Mouse (Mus musculus) thymus, adult 2 months (tissue): ENCODE measurements around the gene Tfb2m. TPM values are rescaled to one million over a fixed set of nuclear protein-coding genes. Genes with fewer than 3 reads are reported as not detected.

Experiments
- DNase-seq: peaks from one replicate; pipeline ENCODE4 v3.0.0; 2021
- H3K27ac ChIP-seq: fragments of 200-500 bp; 2 replicates; pipeline ENCODE4 v1.5.1; 2012; ENCODE audit warnings: low read length, control low read depth; ENCODE audit not compliant: control insufficient read depth, insufficient read depth
- H3K27me3 ChIP-seq: fragments of 200-500 bp; 2 replicates; pipeline ENCODE4 v1.6.1; 2012; ENCODE audit warnings: mild to moderate bottlenecking, low read length, moderate library complexity, mixed read lengths; ENCODE audit not compliant: control insufficient read depth, insufficient read depth
- H3K36me3 ChIP-seq: fragments of 200-500 bp; 2 replicates; pipeline ENCODE4 v1.6.1; 2012; ENCODE audit warnings: mild to moderate bottlenecking, low read length, moderate library complexity; ENCODE audit not compliant: control insufficient read depth, insufficient read depth
- H3K4me1 ChIP-seq: fragments of 200-500 bp; replicated peaks from 2 replicates; pipeline ENCODE4 v1.6.1; 2012; ENCODE audit warnings: low read length; ENCODE audit not compliant: control insufficient read depth, insufficient read depth
- H3K4me3 ChIP-seq: fragments of 200-500 bp; 2 replicates; pipeline ENCODE4 v1.5.1; 2012; ENCODE audit warnings: mild to moderate bottlenecking, low read length, control low read depth, moderate library complexity; ENCODE audit not compliant: control insufficient read depth, insufficient read depth
- CTCF ChIP-seq: fragments of 200-500 bp; IDR thresholded peaks from 2 replicates; pipeline ENCODE4 v1.5.1; 2012; ENCODE audit warnings: mild to moderate bottlenecking, control low read depth, low read length, moderate library complexity, borderline replicate concordance; ENCODE audit not compliant: control insufficient read depth, poor library complexity, insufficient read depth; ENCODE audit errors: extremely low read depth
- POLR2A ChIP-seq: fragments of 200-500 bp; IDR thresholded peaks from 2 replicates; pipeline ENCODE4 v1.6.1; 2012; ENCODE audit warnings: mild to moderate bottlenecking, low read length, control low read depth, moderate library complexity; ENCODE audit not compliant: control insufficient read depth, poor library complexity, insufficient read depth; ENCODE audit errors: extremely low read depth
- WGBS: fragments of 180-500 bp; shearing (Covaris S2); methylation state at CpG from one replicate; pipeline ENCODE4 v1.1.7; 2018; 5-methylcytosine and 5-hydroxymethylcytosine counted together
- polyA plus RNA-seq: library from polyadenylated mRNA; depleted of rRNA; stranded (reverse); fragments of >200 nt; gene quantifications from 2 replicates; pipeline ENCODE4 v1.2.3, GENCODE M21; 2012

The Tfb2m gene
- polyA plus RNA-seq, 1 experiment: 10.8 TPM

- DNase-seq: no peak
- H3K4me1 ChIP-seq: peaks cover 30% of the 10 kb centered on the region
- 74% methylated on average over 9 of the region's 9 CpGs for WGBS
- H3K4me3 ChIP-seq: no peak overlapping the region
- H3K27ac ChIP-seq: no peak overlapping the region
- no peak for TF ChIP-seq CTCF
- no peaks in the 10 kb centered on the region for H3K27me3 ChIP-seq
- peaks cover under 1% of the 10 kb centered on the region; the same call in 1 of the 2 replicates for H3K36me3 ChIP-seq
Measured at GRCm38 (mm10) chr1:179585646-179586045, 39.6 kb upstream of the Tfb2m start.

DNA sequence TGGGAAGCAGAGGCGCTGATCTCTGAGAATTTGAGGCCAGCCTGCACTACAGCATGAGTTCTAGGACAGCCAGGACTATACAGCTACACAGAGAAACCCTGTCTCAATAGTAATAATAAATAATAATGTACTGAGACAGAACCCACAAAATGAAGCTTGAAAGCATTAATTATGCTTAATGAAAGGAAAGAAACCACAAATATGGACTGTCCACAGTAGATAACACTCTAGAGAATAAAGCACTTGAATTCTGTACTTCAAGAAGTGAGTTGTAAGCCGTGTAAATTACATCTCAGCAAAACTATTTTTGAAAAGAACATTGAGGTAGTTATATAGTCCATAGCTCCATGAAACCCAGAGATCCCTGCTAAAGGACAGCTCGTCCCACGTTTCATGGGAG lies 38.2 kb upstream of the Tfb2m start:
- no peak for DNase-seq
- Histone ChIP-seq H3K27ac (no peak overlapping the region), H3K4me3 (no peak overlapping the region), H3K36me3 (peaks cover 5% of the 10 kb centered on the region; the same call in 1 of the 2 replicates), H3K27me3 (no peaks in the 10 kb centered on the region), H3K4me1 (peaks cover 33% of the 10 kb centered on the region)
- TF ChIP-seq CTCF (no peak), POLR2A (no peak)
- WGBS: 92% methylated on average over 4 of the region's 4 CpGs

- Histone ChIP-seq H3K27me3 (no peaks in the 10 kb centered on the region), H3K4me1 (peaks cover 36% of the 10 kb centered on the region), H3K27ac (no peak overlapping the region), H3K36me3 (peaks cover 5% of the 10 kb centered on the region; the same call in 1 of the 2 replicates), H3K4me3 (no peak overlapping the region)
- no peak for TF ChIP-seq CTCF
- 90% methylated on average over 3 of the region's 3 CpGs for WGBS
- no peak for DNase-seq
Measured at GRCm38 (mm10) chr1:179583090-179583489, 37.0 kb upstream of the Tfb2m start.

DNA sequence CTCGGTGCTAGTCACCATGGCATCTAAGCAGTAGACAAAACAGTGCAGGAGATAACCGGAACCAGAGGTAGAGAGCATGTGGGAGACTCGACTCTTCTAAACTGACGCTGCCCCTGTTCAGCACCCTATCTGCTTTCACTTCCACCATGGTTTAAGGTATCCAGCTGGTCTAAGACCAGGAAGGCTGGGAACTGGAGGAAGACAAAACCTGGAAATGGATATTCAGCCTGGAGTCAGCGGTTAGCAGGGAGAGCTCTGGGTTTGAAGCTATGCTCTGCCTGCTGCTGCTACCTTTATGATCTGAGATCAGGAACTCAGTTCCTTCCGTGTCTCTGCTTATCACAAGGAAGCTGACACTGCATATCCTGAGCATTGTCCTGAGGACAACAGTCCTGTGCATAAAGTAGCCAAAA lies 36.0 kb upstream of the Tfb2m start:
- H3K27me3 ChIP-seq: no peaks in the 10 kb centered on the region

DNA sequence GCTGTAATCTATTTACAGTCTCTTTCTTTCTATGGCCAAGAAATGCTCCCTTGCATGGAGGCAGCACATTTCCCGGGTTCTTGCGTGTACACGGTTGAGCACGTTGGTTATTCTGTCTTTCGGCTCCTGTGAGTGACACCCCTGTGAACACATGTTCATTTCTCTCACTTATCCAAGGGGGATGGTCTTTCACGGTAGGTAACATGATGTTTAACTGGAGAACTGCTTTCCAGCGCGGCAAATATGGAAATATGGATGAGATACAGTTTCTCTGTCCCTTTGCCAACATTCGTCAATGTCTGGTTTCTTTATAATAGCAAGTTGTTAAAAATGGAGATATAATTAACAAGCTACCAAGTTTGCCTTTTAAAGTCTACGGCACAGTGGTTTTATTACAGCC lies 35.4 kb upstream of the Tfb2m start:
- WGBS: 91% methylated on average over 10 of the region's 10 CpGs
- Histone ChIP-seq H3K4me1 (peaks cover 27% of the 10 kb centered on the region), H3K27me3 (no peaks in the 10 kb centered on the region), H3K36me3 (peaks cover 5% of the 10 kb centered on the region; the same call in 1 of the 2 replicates), H3K27ac (no peak overlapping the region), H3K4me3 (no peak overlapping the region)
- DNase-seq: no peak
- TF ChIP-seq POLR2A (no peak), CTCF (no peak)

More for the DNA sequence above, 36.0 kb upstream of the Tfb2m start:
- TF ChIP-seq CTCF: no peak
- no peak for TF ChIP-seq POLR2A
- Histone ChIP-seq H3K4me1 (peaks cover 31% of the 10 kb centered on the region), H3K36me3 (peaks cover 5% of the 10 kb centered on the region; the same call in 1 of the 2 replicates), H3K27ac (no peak overlapping the region), H3K4me3 (no peak overlapping the region)
- no peak for DNase-seq
- 88% methylated on average over 6 of the region's 6 CpGs for WGBS

GRCm38 (mm10) chr1:179580200-179580599 lies 34.1 kb upstream of the Tfb2m start:
- Histone ChIP-seq H3K4me1 (peaks cover 20% of the 10 kb centered on the region), H3K27ac (no peak overlapping the region), H3K27me3 (no peaks in the 10 kb centered on the region), H3K36me3 (peaks cover 5% of the 10 kb centered on the region; the same call in 1 of the 2 replicates), H3K4me3 (no peak overlapping the region)
- DNase-seq: no peak
- TF ChIP-seq CTCF: no peak
- TF ChIP-seq POLR2A: no peak
- WGBS: 93% methylated on average over 8 of the region's 8 CpGs

DNA sequence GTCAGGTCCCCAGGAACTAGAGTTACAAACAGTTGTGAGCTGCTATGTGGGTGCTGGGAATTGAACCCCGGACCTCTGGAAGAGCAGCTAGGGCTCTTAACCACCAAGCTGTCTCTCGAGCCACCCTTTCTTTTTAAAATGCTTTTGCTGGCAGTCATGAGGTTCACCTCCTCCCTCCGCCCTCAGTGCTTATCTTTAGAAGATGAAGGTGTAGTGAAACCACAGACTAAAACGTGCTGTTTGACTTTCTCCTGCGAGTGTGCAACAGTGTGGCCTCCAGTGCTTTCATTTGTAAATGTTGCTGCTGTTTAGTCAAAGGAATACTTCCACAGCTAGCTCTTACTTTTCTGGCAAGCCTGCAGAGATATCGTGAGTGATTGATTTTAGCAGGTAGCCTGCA lies 32.6 kb upstream of the Tfb2m start:
- WGBS: 5% methylated on average over 6 of the region's 6 CpGs
- DNase-seq: peak; percentile 58

More for the DNA sequence above, 32.6 kb upstream of the Tfb2m start:
- Histone ChIP-seq H3K36me3 (peaks cover 5% of the 10 kb centered on the region; the same call in 1 of the 2 replicates), H3K27ac (peak overlapping the region; percentile 55), H3K4me3 (no peak overlapping the region), H3K27me3 (no peaks in the 10 kb centered on the region), H3K4me1 (peaks cover 15% of the 10 kb centered on the region)
- TF ChIP-seq POLR2A (no peak), CTCF (no peak)
